Mouse (Mus musculus): Measurements from ENCODE around the gene Pcgf5.

Gene Pcgf5

DNA sequence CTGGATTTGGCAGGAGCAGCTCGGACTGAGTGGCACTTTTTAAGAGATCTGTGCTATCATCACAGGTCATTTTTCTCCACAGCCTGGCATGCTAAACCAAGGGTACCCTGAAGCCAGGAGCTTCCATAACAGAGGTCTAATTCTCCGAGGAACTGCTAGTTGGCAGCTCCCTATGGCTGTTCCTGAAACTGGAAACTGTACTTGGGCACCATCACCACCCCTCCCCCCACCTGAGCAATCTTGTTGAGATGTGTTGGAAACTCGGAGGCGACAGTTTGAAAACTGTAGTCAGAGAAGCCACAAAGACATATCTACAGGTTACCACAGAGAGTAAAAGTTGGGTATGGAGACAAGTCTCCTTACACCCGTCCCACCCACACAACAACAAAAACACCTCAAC lies 129.6 kb downstream of the Pcgf5 start:
- DNase-seq (ENCODE audit: low read depth, low spot score), result no peak

DNA sequence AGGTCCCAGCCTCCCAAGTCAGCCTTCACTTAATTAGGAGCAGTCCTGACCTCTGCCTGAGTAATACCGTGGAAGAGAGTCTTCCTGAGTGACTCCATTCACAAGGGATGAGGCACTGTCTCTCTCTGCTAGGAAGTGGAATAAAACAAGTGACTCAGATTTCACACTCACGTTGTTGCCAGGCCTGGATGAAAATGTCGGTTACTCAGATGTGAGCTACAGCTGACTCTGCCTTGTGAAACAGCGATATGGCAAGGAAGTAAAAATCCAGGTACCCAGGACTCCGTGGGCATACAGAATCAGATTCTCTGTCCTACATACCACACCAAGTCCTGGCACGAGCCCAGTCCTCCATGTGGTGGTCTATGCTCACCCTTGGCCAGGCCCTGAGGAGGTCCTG lies 142.8 kb downstream of the Pcgf5 start:
- no peak for DNase-seq (ENCODE audit: low read depth, low spot score)

DNA sequence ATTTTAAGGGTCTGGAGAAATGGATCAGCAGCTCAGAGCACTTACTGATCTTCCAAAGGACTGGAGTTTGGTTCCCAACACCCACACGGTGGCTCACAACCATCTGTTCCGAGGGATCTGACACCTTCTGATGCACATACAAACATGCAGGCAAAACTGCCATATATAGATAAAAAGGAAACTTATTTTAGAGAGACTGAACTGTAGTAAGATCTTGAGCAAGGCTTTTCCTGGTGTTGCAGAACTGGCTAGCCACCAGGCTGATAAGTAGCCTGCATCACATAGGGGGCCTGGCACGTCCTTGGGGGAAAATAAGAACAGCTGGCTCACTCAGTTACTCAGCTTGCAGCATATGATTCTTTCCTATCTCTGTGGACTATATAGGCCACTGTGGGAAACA lies 147.4 kb downstream of the Pcgf5 start:
- DNase-seq (ENCODE audit: low read depth, low spot score), result no peak

DNA sequence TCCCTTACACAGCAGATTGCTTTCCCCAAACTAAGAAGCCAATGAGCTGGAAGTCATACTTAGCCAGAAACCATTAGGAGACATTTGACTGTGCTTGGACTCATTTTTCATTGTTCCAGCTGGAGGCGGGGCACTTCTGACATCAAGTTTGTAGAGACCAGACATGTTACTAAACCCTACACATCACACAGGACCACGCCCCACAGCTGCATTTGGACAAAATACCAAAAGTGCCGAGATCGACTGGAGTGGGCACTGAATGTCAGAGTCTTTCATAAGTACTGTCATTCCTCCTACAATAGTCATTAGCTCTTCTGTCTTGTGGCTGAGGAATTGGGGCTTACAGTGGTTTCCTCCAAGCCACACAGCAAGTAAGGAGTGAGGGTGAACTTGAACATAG lies 148.4 kb downstream of the Pcgf5 start:
- DNase-seq (ENCODE audit: low read depth, low spot score), result no peak

DNA sequence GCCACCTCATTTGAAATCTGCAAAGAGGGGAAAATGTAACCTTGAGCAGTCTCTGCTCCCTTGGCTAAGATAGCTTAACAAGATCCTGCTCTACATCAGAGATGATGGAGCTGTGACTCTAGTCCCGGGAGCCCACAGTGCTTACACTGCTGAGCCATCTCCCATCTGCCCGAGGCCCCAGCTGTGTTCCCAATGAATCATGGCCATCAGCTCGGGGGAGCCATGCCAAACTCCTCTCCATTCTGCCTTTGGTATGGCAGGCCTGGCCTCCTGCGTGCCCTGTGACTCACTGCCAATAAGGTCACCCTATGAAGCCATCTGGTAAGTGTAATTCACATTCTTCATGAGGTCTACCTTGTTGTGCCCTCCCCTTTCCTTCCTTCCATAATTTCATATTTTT lies 149.0 kb downstream of the Pcgf5 start:
- no peak for DNase-seq (ENCODE audit: low read depth, low spot score)

DNA sequence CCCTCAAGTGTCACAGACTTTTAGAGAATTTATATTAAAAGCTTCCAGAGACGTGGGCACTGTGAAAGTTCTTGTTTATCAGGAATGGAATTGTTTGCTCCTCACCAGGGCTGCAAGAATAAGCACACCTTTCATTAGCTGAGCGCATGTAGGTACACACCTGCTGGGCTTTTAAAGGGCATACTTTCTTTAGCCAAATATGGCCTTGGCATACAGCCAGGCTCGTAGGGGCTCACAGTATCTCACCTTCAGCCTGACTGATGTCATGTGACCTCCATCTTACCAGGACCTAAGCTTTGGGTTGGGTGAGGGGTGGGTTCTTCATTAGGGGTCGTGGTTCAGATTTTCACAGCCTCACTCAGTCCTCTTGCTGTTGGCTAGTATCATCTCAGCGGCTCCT lies 149.6 kb downstream of the Pcgf5 start:
- DNase-seq (ENCODE audit: low read depth, low spot score), result no peak

DNA sequence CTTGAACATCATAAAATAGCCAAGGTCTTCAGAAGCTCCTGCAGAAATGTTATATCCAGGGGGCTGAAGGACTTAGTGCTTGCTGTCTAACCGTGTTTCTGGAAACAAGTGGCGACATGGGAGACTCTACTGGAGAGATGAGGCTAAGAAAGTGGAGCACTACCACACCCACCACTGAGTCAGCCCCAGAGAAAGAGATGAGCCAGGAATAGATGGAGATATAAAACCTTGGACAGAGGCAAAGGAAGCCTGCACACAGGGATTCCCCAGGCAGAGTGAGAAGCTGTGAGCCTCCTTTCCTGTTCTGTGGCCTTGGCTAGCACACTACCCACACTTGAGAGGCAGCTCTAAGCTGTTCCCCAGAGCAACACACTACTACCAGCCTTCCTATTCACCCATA lies 156.6 kb downstream of the Pcgf5 start:
- DNase-seq (ENCODE audit: low read depth, low spot score), result no peak
